Mouse (Mus musculus): ENCODE data around the gene Tm4sf1.

The Tm4sf1 gene

DNA sequence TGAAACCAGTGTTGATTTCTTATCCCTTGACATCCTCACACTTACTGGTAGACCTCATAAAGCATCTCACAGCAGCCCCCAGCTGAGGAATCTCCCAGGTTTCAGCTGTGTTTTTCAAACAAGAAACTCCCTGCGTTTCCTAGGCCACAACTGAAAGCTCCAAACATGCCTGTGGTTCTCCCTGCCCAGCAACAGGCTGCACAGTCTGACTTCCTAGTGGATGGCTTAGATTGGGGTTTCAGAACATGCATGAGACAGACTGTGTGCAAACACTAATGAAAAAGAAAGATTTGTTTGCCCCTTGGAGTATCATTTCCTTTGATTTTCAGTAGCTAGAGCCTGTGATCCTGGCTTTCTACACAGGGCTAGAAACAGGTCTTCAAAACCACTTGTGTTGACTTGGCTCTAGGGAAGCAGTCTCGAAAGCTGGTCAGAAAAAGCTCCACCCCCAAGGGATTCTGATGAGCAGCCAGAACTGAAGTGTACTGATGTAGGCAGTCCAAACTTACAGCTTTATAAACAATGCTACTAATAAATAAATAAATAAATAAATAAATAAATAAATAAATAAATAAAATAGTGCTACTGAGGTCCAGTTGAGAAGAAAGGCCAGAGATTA is at the start of gene Tm4sf1:
Gene Tm4sf1 (minus strand): TSS at position 68 of the 619 bp plus-strand sequence.
- no peak for DNase-seq

- no peak for DNase-seq
Observed at GRCm38 (mm10) chr3:57344811-57345210, 43.0 kb upstream of the Tm4sf1 start.

DNA sequence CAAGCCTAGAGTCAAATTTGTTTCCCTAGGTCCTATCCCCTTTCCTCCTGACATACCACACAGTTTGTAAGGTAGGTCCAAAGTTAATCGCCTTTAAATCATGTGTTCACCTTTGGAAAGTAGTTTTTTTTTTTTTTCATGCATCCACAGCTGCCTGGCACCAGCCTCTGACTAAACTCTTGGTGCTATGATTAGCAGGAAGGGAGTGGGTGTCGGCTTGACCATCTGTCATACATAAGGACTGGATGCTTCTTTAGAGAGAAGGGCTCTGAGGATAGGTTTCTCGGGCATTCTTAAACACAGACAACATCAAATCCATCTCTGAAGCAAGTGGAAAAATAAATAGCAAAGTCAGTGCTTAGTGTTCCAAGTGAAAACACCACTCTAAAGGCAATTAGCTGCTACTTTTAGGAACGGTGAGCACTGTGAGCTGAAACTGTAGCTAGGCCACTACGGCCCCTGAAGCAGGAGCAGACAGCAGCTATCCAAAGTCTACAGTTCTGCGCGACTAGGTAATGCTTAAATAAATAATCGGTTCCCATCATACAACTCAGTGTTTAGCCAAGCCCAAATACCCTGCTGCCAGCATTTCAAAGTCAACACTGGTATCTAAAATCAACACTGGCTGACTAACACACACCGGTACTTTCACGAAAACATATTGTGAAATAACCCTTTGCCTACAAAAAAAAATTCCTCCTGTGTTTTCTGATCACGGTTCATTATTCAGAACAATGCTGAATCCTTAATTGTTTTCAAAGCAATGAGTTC is 42.2 kb upstream of the Tm4sf1 start:
- no peak for DNase-seq

DNA sequence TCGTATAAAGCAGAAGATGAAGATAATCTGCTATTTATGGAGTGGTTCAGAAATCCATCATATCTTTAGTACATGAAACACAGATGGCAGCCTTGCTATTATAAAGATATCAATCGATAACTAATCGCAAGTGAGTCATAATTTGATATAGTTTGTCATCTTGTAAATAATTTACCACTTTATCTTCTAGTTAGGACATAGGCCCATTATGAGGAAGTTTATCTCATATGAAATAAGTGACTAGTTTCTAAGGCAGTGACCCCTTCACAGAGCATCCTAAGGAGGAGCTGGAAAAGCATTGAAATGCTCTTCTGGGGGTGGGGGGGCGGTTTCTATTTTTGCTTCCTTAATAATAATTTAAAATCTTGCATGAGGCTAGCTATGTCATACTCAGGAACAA is 41.2 kb upstream of the Tm4sf1 start:
- DNase-seq, result no peak

DNA sequence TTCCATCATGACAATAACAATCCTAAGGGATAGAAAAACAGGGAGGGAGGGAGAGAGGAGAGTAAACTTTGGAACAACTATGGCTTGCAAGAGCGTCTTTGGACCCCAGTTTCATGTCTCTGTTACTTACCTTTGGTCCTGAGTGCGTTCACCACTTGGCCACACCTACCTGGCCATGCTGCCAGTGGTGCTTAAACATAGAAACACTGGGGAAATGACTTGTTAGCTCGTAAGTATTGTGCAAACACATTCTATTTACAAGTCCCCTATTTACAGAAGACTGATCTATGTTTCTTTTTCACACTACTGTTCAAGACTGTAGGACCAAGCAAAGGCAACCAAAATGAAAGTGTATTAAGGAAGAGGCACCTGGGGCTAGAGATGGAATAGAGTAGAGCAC is 39.5 kb upstream of the Tm4sf1 start:
- DNase-seq, result no peak

GRCm38 (mm10) chr3:57335080-57335815 is 33.5 kb upstream of the Tm4sf1 start:
- no peak for DNase-seq

- no peak for DNase-seq
Observed at GRCm38 (mm10) chr3:57327941-57328340, 26.2 kb upstream of the Tm4sf1 start.

- no peak for DNase-seq
Observed at GRCm38 (mm10) chr3:57307076-57307475, 5.3 kb upstream of the Tm4sf1 start.

DNA sequence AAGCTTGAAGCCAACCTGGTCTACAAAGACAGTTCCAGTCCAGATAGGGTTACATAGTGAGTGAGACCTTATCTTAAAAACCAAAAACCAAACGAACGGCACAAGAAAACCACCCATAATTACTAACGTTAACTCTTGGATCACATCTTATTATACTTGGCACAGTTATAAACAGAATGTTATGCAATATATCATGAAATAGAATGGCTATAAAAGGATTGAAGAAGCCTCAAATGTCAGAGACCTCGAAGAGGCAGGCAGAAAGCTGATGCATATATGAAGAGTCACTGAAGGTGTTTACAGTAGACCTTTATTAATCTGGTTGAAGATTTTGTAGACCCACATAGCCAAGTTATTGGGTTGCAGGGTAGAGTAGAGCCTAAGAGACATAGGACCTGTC is 3.8 kb upstream of the Tm4sf1 start:
- no peak for DNase-seq

- DNase-seq, result no peak
Observed at GRCm38 (mm10) chr3:57304484-57304883, 2.7 kb upstream of the Tm4sf1 start.

GRCm38 (mm10) chr3:57304050-57304449 is 2.3 kb upstream of the Tm4sf1 start:
- DNase-seq, result no peak

GRCm38 (mm10) chr3:57303486-57303885 is 1.7 kb upstream of the Tm4sf1 start:
- DNase-seq, result no peak

DNA sequence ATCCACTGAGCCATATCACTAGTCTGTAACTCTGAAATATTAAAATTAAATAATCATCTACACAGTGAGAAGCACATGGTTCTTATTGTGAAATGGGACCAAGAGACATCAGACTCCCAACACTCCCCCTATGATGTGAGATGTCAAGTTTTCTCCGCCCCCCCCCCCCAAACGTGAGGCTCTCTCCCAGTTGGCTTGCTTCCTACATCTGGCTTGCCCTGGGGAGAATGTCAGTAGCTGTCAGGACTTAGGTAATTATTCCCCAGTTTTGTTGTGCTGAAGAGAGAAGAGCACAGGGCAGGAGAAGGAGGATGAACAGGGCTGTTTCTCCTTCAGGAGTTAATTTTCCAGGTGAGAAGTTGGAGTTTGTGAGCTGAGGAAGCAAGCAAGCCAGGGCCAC is 1.1 kb upstream of the Tm4sf1 start:
- DNase-seq, result no peak

DNA sequence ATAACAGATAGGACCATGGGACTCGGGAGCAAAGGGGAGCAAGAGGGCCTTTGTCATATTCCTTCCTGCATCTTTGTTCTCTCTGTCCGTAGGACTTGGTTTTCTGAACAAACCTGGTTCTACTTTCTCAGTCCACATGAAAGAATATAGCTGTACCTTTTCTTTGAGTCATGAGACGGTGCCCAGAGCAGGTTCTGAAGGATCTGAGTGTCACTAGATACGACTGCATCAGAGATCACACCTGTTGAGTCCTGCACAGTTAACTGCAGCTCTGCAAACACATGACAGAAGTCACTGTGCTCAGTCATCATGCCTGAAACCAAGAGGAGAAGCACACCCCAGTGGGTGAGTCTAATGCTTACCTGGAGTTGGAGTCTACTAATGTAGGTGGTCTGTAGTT is 422 bp downstream of the Tm4sf1 start:
- DNase-seq, result no peak

DNA sequence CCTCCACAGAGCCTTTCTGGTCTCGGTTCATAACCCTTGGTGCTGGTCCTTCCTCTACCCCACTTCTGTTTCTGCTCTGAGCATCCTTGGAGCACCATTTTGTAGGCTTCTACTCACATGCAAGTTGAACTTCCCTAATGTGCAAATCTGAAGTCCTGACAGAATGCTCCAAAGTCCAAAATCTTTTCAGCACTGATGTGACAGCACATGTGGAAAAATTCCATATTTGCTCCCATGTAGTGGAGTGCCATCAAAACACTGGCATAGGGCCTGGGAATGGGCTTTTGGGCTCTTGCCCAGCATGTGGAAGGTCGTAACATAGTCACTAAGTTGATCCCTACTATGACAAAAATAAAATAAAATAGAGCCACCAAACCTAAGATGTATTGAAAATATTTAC is 3.8 kb downstream of the Tm4sf1 start:
- no peak for DNase-seq

DNA sequence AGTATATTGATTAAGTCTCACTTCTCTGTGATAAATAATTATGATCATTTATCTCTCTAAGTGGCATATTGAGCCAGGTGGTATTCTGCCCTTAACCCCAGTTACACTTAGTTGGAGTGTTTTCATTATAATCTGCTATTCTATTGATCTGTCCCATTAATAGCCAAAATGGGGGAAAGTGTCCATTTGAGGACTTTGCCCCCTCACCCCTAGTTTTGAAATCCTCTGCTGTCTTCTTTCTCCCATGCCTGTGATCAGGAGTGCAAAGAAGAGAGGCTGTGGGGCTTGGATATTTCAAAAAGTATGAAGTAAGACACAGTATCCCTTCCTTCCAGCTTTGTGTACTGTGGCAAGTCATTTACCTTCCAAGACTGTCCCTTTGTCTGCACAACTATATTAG is 5.2 kb downstream of the Tm4sf1 start:
- DNase-seq, result no peak

DNA sequence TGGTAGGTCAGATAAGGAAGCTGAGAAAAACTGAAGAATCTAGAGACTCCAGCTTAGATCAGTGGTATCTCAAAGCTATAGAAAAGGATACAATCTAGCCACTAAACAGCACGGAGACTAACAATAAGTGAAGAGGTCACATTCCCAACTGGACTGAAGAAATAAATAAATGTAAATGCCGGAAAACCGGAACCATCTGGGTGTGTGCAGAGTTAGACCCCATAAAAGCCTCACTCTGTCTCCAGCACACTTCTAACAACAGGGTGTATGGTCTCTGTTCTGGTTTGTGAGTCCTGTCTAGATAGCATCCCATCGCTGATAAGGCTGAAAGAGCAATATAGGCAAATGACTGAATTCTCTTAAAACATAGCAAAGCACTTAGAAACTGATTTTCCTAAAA is 6.2 kb downstream of the Tm4sf1 start:
- no peak for DNase-seq

GRCm38 (mm10) chr3:57294742-57295525 is 6.9 kb downstream of the Tm4sf1 start:
- DNase-seq, result peak; percentile 0

GRCm38 (mm10) chr3:57293925-57294324 is 7.9 kb downstream of the Tm4sf1 start:
- DNase-seq, result no peak

- DNase-seq, result no peak
Observed at GRCm38 (mm10) chr3:57292826-57293225, 9.0 kb downstream of the Tm4sf1 start.

GRCm38 (mm10) chr3:57288944-57289491 is 12.8 kb downstream of the Tm4sf1 start:
- DNase-seq, result no peak

DNA sequence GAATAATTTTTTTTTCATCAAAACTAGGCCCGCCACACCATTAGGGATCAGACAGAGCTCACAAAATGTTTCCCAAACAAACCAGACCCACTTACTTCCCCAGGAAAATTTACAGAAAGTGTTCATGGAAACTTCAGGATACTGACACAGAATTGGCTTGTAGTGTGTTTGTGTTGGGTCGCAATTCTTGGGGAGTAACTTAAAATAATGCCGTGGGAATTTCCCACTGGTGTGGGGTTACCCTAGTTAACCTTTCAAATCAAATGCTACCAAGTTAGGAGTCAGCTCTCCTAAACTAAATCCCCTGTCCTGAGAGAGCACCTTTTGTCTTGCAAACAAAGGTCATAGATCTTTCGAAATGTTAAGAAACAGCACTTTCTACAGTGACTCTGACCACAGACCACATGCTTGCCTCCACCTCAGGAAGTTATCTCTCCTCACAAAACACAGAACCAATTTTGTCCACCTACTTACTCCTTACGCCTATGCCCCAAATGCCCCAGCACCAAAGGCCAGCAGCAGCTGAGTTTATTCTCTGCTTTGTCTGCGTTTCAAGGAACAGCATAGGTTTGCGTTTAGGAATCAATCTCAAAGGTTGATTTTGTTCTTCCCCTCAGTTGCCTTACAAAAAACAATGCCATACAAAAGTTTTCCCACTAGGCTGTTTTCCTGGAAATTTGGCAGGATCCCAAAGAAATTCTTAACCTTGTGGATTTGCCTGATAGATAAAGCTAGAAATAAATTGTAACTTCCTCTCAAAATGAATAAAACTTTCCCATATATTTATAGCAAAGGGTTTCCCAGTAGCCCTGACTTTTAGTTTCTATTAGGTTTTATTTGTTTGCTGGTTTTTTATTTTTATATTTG is 13.7 kb downstream of the Tm4sf1 start:
- DNase-seq, result no peak
